Mouse (Mus musculus) lung, postnatal 25 days (tissue): ENCODE measurements around the gene Gm20379.
A peak's percentile ranks its signal among the peaks of the same experiment; 100 is the strongest.

Experiments
- DNase-seq: peaks from one replicate; pipeline ENCODE4 v3.0.0; 2022; ENCODE audit warnings: low spot score

Gene Gm20379

DNA sequence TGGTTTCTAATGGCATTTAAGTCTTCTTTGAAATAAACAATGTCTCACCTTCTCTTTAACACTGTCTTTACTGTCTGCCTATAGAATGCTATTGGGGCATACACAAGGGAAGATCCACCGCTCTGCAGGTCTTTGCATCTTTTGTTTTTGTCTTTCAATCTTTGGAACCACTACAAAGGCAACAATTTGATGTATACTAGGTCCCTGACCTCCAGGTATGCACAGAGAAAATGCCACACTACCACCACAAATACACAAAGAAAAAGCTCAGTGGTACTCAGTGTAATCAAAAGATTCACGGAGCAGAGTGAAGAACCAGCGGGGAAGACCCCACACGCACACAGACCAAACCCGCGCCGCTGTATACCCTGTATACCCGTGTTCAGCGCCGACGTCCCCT is at the start of gene Gm20379:
Gene Gm20379 (plus strand): TSS at position 301 of the 400 bp plus-strand sequence.
- no peak for DNase-seq

DNA sequence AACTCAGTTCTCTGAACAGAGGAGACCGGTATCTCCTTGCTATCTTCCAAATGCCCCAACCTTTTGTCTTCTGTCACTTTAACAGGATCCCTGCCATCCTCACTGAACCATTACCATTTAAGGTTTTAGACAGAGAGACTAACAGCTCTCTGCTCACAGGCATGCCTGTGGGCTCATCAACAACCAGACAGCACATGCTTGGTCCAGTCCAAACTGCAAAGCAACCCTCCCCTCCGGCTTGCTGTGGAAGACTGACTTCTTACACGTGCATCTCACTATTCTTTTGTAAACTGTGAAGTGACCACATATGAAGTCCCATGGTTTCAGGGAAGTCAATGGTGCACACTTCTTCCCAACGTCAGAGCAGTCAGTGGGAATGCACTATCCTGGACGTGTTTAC is 44.5 kb upstream of the Gm20379 start:
- no peak for DNase-seq

DNA sequence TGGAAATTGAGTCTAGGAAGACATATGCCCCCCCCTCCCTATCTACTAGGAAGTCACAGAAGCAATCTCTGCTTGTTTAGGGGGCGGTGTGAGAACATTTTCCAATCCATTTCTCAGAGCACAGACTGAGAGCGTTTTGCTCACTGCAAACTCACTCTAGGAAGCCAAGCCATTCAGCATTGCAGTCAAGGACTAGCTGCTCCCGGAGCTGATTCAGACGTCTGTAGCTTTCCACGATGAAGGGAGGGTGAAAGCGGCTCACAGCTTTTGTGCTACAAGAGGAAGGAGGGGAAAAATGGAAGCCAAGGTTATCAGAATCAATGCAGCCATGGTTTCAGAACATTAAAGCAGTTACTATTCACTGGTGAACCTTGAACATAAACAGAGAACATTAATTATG is 42.2 kb upstream of the Gm20379 start:
- DNase-seq: no peak

DNA sequence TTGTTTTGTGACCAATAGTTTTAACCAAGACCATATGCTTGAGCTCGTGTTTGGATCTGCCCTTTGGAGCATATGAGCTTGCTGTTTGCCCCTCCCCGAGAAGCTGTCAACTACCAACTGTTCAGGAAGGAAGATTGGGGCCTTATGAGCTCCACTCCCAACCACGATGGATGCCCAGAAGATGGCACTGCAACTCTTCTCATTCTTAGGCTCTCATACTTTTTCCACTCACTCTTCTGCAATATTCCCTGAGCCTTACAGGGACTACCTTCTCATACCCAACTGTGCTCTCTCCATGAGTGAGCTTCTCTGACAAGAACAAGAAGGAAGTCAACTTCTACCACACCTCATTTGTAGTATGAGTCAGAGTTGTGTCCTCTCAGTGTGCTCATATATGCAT is 38.7 kb upstream of the Gm20379 start:
- DNase-seq: no peak

DNA sequence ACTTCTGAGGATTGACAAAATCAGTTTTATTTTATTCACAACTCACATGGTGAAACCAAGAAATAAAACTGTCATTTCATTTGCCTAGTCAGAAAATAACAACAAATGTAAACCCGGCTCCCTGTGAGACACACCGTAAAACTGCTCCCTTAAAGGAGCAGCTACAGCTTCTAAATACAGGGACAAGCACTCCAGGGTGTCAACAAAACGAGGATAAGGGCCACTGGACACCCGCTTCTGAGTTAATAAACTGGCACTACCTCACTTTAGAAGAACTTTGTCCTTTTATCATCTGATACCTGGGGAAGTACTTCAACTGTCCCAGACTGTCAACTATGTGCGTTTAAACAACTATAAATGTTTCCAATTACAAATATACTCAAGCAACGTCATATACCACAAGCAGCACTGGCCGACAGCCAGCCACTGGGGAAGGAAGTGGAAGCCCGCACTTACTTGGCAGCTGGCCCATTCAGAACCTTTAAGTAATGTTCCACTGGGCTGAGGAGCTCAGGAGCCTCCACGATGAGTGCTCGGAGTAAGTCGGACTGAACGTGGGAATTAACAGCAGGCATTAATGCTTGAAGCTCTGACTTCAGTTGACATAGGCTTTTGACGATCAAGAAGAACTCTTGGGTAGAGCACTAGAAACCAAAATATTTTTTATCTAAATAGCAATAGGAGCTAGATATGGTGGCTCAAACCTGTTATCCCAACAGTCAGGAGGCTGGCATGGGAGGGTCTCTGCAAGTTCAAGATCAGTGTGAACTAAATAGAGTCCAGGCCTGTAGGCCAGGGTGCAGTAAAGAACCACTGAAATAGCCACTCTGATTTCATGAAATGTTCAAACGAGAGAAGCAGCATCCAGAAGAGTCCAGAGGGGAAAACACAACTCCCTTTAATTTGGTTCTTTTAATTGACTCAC is 31.2 kb upstream of the Gm20379 start:
- peak; percentile 87 for DNase-seq

DNA sequence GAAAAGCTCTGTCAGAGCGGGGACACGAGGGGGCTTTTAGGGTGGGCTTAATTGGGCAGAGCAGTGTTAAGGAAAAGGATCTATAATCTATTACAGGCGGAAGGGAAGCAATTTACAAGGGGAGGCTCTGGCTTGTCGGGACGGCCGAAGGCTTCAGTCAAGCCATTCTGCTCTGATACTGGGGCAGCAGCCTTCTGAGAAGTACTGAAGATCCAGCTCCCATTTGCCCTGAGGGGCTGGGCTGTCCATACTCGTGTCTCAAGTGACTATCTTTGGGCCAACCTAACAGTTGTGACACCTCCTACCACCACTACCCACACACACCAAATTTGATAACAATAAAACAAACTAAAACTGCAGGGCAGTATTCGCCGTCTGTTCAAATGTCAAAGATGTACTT is 30.5 kb upstream of the Gm20379 start:
- DNase-seq: no peak

DNA sequence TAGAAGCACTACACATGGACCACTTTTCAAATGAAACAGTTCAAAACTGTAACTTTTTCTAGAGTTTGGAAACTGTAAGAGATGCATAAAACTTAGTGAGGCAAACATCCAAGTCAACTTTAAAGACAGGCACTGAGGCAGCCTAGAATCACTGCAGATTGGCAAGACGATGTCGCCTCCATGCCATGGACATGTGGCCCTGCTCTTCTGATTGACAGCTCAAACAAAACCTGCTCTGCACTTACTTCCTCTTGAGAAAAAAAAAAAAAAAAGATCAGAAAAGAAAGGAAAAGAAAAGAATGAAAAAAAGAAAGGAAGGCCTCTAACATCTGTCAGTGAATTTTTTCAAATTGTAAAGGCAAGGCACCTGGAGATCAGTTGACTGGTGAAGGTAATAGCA is 28.8 kb upstream of the Gm20379 start:
- DNase-seq: no peak

DNA sequence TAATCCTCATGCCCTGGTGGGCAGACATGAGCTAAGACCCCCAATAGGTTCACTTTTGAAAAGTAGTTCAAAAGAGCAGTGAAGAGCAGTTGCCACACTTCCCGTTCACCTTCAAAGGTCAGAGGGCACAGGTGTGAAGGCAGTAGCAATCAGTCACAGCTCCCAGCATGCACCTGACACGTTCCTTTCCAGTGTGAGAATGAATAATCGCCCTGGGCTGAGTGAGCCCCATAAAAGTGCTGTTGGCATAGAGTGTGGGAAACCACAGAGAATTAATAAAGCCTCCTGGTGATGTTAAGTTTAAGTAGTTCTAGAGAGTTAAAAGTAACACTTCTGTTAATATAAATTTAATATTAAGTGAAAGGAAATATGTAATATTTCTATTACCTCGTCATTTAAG is 14.2 kb upstream of the Gm20379 start:
- no peak for DNase-seq

DNA sequence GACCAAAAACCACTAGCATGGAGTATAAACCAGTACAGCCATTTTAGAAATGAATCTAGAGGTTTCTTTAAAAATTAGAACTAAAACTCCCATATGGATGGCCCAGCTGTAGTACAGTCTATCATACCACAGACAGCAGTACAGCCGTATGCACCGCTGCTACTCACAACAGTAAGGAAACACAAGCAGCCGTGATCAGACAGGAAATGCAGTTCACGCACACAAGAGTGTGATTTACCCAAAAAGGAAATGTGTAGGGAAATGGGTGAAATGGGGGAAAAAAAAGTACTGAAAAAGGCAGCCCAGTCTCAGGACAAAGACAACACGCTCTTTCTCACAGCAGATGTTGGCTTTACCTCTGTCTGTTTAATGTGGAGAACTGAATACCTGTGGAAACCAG is 11.9 kb upstream of the Gm20379 start:
- no peak for DNase-seq

DNA sequence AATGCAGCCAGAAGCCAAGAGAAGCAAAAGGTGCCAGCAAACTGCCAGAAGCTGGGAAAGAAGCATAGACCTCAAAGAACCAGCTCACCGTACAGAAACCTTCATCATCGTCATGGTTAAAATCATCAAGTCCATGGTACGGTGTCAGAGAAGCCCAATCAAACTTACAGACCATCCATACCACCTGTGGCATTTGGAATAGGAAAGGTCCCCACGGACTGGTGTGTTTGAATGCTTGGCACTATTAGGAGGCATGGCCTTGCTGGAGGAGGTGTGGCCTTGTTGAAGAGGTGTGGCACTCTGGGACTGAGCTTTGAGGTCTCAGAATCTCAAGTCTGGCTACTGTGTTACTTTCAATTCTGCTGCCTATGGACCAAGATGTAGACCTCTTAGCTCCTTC is 9.3 kb upstream of the Gm20379 start:
- no peak for DNase-seq

DNA sequence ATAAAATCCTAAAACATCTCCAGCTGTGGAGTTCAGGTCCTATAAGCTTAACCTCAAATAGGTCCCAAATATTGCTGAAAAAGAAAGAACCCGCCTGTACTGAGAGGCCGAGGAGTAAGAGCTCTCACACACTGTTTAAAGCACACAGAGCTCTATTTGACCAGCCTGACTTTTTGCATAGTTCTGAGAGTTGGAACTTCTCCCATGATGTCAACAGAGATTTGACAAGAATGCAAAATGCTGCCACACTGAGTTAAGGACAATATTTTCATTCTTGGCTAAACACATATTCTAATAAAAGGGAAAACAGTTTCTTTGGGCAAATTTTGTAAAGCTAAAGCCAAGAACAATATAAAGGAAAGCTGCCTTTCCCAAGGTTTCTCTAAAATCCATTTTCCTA is 8.8 kb upstream of the Gm20379 start:
- peak; percentile 12 for DNase-seq

DNA sequence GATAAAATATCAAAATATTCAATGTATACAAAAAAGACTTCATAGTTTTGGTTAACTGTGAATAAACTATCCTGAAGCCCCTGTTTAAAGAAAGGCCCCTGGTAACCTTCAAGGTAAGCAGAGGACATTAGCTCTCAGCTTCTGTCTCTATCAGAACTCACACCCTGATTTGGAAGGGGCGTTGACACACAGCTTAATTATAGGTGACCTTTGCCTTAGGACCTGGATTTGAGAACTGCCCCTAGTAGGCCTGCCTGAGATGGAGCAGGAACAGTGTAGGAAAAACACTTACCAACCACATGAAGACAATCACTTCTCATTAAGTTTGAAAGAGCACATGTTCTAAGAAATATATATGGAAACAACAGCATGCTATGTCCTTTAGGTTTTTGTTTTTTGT is 6.3 kb upstream of the Gm20379 start:
- DNase-seq: no peak

DNA sequence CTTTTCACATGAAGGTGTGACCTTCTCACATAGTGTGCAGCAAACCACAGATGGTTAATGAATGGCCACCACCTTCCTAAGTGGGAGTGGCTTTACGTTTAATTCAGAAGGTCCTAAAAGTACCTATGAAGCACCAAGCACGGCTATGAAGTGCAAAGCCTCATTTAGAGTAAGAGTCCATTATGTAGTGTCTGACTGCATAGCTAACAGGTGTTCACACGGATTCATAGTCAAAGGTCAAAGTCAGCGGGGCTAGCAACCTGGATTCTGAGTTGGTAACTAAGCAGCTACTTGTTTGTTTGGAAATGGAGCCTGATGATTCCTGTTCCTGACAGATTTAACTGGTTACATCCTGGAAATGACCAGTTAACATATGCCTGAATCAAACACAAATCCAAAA is 4.0 kb upstream of the Gm20379 start:
- no peak for DNase-seq

DNA sequence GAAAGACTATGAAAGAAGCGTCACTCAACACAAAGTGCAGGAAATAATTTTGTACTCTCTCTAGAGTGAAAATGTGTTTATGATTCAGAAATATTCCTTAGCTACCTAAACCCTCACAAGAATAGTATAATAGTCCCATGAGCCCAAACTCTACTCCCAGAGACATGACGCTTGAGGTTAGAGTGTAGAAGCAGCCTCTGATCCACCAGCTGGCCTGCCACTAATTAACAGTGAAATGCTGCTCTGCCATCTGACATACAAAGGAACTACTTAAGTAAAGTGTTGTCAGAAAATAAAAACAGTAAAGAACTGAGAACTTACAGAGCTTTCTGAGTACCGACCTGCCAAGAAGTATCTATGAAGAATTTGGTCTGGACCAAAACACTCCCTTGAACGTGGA is 3.3 kb upstream of the Gm20379 start:
- no peak for DNase-seq

DNA sequence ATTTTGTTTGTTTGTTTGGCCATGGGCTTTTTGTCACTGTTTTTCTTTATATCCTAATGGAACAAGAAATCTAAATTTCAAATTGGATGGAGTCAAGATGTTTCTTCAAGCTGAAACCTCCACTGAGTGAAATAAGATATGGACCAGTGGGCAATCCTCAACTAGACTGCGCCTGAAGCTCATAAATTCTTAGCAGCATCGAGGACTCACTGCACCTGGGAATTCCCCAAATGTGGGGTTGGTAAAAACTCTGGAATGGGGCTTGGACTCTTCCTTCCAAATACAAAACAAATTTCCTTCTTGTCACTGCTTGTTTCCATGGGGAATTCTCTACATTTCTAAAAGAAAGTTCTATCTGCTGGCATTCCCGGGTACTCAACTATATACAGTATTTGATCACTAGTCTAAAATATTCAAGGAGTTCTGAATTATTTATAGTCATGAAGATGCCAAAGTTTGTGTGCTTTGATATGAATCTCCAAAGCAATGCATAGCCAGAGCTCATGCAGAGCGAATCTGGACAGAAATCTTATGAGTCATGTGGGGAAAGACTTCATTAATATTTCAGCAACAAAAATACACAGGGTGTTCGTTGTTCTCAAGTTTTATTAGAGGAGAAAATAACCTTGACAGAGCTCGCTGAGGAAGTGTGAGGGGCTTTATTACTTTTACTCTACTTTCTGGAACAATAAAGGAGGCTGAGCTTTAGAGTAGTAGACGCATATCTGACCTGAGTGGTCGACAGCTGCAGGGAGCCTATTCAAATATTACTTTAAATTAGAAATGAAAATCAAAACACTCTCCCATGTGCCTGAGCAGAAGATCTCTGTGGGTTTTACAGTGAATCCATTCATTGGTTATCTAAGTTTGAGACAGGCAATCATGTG is 2.5 kb upstream of the Gm20379 start:
- no peak for DNase-seq

DNA sequence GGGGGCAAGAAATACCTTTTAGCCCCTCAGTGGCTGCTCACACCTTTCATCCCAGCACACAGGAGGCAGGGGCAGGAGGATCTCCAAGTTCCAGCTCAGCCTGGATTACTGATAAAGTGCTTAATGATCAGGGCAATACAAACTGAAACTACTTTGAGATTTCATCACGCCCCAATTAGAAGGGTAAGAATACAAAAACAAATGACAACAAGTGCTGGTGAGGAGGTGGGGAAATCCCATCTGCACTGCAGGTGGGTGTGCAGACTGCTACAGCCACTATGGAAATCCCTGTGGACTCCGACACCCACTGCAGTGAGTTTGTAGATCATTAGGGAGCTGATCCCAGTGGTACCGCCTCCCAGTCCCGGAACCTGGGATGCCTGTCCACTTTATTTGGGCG is 1.5 kb upstream of the Gm20379 start:
- no peak for DNase-seq

DNA sequence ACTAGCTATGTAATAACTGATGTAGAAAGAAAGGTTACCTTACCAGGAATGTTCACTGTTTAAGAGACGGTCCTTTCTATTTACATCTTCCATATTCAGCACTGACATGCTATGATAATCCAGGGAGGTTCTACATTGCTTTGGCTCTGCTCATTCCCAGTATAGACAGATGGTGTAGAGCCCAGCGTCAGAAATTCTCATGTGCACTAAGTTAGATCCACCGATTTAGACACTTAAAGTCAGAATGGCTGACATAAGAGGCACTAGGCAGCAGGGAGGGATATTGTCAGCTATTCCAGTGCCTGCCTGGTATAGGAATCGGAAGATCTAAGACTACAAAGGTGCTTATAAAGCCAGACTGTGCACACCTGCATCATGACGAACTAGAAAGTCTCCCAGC is 8.8 kb downstream of the Gm20379 start:
- no peak for DNase-seq

DNA sequence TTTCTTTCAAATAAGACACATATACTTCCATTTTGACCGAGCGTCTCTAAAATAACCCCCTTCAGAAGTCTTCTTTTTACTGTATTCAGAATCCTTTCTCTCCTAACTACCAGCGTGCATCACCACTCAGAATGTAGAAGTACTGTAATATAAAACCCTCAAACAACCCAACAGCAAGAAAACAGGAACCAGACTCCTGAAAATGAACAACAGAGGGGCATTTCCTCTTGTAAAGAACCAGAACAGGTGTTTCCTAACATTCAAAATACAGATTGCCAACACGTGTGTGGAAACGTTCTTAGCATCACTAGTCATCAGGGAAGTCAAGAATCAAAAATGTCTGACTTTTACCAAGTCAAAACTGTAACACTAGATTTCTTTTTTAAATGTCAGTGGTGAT is 15.0 kb downstream of the Gm20379 start:
- DNase-seq: no peak

DNA sequence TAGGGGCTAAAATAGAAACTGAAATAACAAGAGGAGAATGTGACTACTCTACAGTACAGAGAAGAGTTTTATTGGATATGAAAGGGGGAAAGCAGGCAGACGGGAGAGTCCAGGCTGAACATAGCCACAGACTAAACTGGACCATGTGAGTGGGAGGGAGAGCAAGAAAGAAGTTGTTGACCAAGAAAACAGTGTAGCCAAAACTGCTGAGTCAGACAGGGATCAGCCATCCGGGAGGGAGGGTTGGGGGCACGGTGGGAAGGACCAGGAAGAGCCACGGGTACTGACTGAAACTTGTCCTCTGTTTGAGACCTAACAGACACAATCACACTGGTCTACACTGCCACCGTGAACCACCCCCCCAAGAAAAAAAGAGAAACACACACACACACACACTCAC is 20.2 kb downstream of the Gm20379 start:
- no peak for DNase-seq

DNA sequence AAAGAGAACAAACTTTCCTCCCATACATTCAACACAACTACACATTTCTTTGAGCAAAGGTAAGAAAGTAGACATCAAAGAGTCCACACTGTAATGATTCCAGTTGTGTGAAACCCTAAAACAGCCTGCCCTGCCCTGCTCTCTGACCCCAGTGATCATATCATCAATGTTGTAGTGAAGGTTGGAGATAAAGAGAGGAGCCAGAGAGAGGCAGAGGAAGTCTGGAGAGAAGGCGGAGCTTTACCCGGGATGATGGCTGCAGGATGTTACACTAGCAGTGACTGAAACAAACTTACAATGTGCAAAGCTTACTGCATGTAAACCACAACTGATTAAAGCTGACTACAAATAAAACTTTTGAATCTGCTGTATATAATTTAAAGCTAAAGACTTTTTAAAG is 22.2 kb downstream of the Gm20379 start:
- DNase-seq: no peak

DNA sequence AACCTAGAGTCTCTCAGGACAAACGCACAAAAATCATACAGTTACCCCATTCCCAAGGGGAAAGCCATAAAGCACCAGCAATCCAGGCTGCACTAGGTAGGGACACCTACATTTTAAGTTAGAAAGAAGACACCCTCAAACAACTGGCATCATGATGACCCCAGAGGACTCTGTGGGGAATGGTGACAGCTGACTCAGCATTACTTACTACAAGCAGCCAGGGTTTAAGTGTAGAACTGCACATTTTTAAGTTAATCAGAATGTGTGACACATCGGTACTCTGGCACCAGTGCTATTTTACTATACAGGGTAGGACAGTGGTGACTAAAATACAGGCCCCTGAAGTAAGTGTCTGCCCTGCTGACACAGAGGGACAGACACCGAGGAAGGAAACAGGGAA is 24.8 kb downstream of the Gm20379 start:
- DNase-seq: no peak

DNA sequence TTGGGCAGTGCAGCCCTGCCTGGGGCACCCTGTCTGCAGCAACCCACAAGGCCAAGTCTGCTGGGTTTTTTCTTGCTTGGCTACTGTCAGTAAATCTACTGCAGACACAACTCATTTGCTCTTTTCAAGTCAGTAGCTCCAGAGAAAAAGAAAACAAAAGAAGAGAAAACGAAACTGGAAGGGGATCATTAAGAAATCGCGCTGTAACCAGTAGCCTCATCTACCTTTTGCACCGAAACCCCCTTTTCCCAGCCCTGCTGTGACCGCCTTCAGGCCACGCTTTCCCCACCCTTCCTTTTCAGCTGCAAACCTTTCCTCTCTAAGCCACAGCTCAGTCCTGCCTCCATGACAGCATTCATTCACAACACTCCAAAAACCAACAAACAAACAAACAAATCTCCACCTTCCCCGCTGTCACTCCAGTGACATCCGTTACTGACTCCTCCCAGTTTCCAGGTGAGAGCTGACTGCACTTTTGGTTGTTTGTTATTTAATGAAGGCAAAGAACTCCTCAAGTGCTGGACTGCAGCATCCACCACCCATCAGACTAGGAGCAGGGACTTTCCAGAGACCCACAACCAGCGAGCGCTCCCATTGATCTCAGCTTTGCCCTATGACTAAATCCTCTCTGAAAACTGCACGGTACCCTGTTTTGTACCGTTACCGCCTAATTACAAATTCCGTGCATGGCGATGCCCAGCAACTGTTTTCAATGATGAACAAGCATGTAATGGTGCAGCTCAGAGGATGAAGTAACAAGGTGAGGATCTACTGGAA is 26.5 kb downstream of the Gm20379 start:
- no peak for DNase-seq
